Mouse (Mus musculus): ENCODE data around the gene Prnp.

Gene Prnp

DNA sequence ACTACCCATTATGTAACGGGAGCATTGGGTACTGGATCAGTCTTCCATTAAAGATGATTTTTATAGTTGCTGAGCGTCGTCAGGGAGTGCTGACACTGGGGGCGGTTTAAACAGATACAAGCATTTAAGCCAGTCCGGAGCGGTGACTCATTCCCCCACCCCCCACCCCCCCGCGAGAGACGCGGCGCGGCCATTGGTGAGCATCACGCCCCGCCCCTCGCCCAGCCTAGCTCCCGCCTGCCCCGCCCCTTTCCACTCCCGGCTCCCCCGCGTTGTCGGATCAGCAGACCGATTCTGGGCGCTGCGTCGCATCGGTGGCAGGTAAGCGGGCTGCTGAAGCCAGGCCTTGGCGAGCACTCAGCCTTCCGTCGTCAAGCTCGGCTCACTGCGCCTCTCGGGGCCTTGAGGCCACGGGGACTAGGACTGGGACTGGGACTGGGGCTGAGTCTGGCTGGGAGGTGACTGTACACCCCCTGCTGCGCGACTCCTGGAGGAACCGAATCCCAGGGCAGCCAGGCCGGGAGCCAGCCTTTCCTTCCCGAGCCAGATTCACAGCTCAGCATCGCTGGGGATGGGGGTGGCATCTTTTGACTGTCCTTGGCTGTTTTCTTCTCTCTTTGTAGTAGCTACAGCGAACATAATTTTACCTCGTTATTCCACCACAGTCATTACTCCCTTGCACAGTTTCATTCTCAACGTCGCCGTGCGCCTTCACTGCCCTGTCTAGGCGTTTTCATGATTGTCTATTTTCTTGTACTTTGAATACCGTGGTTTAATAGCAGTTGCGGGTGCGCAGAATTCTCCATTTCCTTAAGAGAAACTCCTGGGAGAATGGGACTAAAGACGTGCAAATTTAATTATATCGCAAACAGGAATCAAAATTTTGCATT is at the start of gene Prnp, which contains the start of gene Prn:
TSS of gene Prnp (plus strand) at position 246 of the 890 bp plus-strand sequence.
TSS of gene Prn (plus strand) at position 275 of the 890 bp plus-strand sequence.
- DNase-seq (ENCODE audit: low spot score in 2 of 2) = peak; percentile 78 to 85

DNA sequence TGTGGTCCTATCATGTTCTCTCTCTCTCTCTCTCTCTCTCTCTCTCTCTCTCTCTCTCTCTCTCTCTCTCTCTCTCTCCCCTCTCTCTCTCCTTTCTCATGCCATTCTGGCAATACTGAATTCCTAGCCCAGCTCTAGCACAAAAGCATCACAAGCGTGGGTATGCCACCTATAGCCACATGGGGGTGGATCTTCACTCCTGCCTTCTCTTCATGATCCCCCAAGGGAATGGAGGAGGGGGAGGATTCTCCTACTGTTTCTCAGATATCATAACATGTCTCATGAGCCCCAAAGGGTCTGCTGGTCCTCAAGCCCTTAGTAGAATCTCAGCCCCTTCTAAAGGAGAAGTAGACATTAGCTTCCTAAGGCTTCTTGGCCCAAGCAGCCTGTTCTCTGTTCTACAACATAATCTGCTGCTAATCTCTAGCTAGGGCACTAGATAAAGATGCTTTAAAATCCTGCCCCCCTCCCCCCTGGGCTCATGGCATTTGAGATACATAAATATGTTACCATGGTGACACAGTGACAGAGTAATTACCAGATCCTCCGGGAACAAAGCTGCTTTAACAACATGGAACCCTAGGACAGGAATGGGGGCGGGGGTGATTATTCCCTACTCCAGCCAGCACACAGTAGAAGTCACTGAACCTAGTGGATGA is 47.0 kb upstream of the Prnp start:
- no peak for DNase-seq (ENCODE audit: low spot score in 2 of 2)

DNA sequence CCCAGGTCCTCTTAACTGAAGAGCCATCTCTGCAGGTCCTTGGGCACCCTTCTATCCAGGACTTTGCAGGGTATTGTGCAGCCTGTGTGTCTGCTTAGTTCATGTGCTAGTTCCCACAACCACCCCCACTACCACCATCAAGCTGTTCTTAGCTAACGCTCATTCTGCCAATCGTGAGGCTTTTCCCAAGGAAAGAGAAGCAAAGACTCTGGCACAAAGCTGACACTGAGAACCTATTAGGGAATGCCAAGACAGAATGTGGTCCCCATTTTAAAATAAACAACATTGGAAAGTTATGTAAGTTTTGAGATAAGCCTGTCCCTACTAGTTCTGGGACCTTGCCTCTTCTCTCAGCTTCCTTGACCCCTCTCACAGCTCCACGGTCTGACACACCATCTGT is 46.3 kb upstream of the Prnp start:
- no peak for DNase-seq (ENCODE audit: low spot score in 2 of 2)

DNA sequence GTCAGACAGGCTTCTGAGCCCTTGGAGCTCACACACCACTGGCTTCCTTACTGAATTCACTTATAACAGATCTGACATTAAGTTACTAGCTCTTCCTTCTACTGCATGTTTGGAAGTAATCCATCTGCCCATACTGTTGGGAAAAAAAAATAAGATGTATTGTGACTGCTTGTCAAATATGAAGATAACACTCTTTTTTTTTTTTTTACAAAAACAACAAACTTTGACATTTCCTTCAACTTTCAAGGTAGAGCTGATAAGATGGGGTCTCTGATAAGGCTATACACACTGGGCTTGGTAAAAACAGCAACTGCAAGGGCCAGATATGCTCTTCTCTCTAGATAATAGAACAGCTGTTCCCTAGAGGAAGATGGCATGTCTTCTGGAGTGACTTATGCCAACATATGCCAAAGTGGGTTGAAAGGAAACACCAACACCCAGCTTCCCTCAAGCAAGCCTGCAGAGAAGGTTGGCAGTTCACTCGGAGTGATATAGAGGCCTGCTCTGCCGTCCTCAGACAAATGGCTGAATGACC is 45.4 kb upstream of the Prnp start:
- no peak for DNase-seq (ENCODE audit: low spot score in 2 of 2)

DNA sequence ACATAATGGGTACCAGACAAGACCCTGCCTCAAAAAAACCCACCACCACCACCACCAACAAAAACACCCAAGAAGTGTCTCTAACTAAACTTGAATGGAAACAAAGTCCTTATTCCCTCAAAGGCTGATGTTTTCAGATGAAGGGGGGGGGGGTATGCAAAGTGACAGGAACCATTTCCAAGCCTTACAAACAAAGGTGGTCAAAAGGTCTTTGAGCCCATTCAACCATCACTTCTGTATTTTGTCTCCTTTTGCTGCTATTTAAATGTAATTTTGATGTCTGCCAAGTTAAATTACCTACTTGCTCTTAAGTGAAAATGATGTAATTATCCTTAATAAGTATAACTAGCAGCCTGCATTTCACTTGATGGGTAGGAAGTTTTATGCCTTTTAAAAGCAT is 43.1 kb upstream of the Prnp start:
- DNase-seq (ENCODE audit: low spot score in 2 of 2) = no peak

DNA sequence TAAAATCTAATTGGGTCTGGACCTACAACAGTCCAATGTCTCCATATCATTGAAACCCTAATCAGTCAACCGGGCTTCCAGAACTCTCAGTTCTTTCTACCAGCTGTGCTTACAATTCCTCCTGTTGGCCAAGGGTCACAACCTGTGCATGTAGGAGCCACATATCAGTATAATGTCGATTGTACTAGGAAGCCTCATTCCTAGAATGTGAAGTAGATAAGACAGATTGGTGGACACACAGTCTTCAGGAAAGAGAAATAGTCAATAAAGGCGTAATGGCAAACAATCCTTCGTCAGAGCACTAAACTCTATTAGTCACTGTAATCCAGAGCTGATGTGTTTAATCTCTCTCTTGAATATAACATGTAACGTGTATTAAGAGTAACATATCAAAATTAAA is 40.7 kb upstream of the Prnp start:
- no peak for DNase-seq (ENCODE audit: low spot score in 2 of 2)

DNA sequence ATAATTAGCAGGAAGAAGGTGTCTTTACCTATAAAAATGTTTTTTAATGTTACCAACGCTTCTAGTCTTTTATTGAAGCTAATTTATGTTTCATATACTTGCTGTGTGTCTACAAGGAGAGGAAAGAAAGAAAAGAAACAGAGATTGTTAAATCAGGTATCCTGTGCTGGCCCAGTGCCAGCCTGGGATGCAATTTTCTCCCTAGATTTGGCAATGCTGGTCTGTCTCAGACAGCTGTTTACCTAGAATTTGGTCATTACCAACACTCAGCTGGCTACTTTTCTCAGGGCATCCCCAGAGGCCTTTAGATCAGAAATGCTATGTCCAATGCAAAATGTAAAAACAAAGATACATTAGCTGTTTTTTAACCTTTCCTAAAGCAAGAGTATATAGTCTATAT is 36.4 kb upstream of the Prnp start:
- no peak for DNase-seq (ENCODE audit: low spot score in 2 of 2)

DNA sequence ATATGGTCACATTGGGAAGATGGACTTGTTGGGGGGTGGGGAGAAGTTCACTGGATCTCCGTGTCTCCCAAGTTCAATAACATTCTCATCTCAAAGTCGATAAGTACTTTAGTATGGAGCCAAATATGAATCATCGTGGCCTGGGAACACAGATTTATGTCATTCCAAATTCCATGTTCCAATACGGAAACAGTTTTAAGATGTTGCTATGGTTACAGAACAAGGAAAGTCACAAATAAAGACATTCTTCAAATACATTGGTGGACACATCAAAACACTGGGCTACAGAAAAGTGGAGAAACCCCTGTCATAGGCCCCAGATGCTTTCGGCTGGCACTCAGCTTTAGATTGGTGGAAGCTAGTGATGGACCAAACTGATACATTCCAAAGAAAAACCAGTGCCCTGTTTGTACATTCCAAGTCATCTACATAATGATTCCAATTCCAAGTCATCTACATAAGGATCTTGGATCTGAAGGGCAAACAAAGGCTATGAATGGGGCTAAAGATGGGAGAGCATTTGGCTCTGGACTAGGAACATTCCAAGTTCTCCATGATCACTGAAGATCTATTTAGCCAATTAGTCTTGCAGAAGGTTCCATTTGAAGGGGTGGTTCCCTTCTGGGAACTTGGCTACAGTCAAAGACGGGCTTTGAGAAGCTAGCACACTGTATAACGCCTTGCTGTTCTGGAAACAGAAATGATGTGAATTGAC is 33.0 kb upstream of the Prnp start:
- no peak for DNase-seq (ENCODE audit: low spot score in 2 of 2)

DNA sequence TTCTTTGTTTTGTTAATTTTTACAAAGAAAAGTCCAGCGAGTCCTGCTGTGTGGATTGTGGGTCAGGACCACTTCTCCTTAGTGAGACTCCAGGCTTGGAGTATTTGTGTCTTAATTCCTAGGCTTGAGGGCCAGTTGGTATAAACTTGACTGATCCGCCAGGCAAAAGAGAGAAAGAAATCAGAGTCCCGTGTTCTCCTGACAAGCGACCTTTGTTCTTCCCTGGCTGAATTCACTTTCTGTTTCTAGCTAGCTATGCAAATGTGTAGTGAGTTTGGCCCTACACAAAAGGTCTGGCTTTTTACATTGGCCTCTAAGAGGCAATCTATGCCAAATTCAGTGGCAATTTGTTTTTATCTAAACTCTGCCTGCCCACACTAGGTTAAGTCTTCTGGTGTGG is 28.0 kb upstream of the Prnp start:
- no peak for DNase-seq (ENCODE audit: low spot score in 2 of 2)

DNA sequence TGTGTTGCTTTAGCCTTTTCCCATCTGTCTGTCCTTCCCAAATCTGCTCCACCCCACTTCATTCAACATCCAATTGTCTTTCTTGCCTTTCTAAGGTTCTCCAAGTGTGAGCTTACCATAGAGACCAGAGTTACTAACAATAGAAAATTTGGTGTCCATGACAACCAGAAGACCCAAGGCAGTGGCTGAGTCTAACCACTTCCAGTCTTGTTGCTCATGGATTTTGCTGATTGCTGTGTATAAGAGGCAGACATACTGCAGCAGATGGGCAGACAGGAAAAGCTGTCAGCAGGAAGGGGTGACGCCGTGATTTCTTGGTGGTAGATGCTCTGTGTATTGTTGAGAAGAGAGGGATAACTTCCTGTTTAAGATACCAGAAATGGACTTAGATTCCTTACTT is 26.6 kb upstream of the Prnp start:
- DNase-seq (ENCODE audit: low spot score in 2 of 2) = peak in 1 of 2 experiments; percentile 42

DNA sequence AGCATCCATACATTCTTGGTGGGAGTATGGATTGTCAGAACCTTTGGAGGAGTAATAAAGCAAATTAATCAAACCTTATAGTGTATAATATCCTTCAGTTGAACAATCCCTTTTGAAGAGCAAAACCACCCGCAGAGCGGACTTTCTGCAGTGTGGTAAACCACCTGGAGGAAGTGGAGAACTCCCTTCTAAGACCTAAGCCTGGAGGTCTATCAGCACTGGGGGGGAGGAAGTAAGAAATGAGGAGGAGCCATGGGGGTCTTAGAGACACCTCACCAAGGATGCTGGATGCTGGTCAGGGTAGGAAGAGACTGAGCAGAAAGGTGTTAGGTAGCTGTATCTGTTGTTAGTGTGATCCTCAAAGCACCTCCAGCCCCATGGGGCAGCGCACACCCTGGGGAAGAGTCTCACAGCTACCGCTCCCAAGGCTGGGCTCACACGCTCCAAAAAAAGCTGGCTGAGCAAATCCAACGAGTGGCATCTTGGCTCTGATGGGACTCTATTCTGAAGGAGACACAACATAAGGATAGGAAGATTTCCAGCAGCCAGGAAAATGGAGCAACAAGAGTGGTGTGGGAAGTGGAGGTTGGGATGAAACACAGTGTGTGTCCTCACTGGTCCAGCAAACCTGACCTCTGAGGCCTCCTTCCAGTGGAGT is 23.1 kb upstream of the Prnp start:
- DNase-seq (ENCODE audit: low spot score in 2 of 2) = no peak

DNA sequence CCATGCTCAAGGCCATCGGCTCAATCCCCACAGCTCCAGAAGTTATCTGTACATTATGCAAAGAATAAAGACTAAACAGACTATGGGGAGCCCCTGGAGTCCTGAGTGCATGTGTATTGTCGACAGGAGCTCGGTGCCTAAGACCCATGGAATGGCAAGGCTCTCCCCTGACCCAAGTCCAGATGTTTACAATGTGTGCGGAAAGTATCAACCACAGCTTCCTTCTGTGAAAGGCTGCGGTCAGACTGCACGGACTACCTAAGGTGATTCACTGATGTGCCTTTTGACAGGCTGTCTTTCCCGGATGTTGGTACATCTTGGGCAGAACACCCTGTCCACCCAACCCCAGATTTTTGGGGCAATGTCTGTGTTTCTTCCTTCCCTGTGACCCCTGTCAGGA is 21.5 kb upstream of the Prnp start:
- no peak for DNase-seq (ENCODE audit: low spot score in 2 of 2)

DNA sequence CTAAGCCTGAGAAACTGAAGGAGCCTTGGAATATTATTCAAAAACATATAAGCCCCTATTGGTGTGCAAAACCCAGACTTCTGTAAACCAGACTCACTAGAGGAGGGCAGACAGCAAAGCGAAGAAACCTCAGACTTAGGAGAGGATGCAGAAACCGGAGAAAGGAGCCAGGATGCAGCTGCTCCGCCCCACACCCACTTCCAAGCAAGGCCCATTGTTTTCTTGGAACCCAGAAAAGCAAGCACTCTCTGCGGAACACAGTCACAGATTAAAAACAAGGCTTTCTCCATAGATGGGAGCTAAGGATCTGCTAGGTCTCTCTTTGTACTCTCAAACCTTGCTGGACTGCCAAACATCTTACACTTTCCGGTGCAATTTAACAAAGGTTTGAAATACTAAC is 17.2 kb upstream of the Prnp start:
- DNase-seq (ENCODE audit: low spot score in 2 of 2) = no peak

DNA sequence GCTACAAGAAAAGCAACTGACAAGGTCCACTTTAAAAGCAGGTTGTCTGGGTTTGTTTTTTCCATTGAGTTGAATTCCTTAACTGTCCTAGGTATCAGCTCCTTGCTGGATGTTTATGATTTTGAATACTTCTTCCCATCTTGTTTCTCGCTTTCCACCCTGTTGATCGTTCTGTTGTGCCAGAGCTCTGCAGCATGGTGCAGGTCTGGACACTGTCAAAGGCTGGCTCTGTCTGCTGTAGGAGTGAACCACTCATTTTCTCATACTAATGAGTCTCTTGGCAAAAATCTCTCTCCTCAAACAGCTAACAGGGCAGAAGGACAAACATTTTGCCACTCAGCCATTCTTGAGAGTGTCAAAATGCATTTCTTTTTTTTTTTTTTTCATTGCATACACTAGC is 14.6 kb upstream of the Prnp start:
- no peak for DNase-seq (ENCODE audit: low spot score in 2 of 2)

DNA sequence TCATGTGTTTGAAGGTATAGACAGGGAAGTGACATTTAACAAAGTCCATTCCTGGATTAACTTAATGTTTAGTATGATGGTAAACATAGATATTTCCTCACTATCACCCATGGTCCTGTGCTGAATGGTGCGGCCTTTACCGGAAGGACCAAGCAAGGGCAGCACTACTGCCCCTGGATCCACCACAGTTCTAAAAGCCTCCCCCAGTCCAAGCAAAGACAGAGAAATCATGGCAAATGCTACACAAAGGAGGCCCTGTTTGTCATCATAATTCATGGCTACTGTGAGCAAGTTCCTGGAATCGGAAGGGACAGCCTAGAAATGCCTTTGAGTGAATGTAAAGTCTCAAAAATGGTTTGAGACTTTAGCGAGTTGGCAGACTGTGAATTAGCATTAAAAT is 13.7 kb upstream of the Prnp start:
- no peak for DNase-seq (ENCODE audit: low spot score in 2 of 2)

DNA sequence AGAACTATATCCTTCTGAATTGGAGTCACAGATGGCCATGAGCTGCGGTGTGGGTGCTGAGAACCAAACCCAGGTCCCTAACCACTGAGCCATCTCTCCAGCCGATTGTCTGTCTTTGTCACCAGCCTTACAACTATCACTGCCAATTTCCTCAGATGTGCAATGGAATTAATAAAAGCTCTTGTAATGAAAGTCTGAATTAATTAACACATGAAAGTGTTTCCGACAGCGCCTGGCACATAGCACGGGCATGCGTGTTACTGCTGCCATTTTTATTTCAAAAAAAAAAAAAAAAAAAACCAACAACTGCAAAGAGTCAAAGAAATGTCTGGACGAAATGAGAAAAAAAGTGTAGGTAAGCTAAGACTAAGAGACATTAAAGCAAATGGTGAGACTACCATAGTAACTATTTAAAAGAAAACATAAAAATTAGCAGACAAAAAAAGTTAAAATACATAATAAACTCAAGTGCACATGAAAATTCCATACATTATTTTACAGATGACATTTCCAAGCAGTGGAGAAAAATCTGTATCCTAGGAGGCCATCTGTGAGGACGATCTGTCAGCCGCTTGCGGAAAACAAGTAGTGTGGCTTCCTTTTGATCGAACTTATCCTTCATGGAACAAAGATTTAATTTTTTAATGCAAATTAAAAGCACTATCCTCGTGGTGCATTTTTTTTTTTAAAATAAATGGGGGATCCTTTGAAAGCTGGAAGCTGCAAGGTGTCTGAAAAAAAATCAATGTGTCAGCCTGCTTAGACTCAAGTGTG is 12.2 kb upstream of the Prnp start:
- no peak for DNase-seq (ENCODE audit: low spot score in 2 of 2)

DNA sequence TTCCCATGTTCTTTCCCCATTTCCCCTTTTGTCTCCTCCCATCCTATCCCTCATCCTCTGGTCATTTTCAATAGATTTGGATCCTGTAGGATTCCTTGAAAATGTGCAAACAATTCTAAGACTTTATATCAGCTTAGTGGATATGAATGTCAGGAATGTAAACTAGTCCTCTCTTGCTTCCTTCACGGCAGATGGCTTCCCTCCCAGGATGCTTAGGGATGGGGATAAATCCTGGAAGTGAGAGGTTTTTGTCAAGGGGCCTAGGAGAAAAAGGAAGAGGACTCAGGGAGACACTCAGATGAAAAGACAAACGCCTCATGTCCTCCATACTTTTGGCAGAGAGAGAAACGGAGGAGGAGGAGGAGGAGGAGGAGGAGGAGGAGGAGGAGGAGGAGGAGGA is 7.3 kb upstream of the Prnp start:
- no peak for DNase-seq (ENCODE audit: low spot score in 2 of 2)

DNA sequence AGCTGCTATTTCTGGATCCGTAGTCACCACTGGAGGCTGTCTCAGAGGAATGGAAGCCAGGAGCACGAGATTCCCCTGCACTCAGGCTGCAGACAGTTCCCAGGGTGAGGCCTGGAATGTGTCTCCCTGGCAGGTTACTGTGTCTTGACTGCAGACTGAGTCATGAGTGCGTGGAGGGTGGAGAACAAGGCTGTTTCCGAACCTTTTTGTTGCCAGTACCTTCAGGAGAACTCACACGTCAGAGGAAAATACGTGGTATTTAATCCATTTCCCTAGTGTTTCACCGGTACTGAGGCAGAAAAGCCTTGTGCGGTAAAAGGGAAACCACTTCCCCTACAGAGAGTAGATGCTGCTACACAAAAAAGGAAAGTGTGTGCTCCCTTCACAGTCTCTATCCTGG is 6.9 kb upstream of the Prnp start:
- DNase-seq (ENCODE audit: low spot score in 2 of 2) = no peak

DNA sequence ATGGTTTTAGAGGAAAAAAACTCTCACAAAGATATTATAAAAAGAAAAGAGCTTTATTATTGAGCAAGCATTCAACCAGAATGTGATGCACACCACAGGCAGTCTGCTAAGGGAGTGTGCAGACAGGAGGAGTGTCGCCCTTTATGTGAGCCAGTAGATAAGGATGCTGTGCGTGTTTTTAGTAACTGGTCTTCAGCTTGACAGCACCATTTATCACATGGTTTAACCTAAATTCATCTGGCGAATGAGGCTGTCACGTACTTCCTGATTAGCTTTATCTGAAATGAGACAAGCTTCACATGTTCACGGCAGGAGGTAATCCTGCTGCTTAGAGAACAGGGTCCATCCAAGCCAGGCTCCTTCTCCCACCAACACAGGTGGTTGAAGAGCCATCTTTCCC is 4.7 kb upstream of the Prnp start:
- no peak for DNase-seq (ENCODE audit: low spot score in 2 of 2)

DNA sequence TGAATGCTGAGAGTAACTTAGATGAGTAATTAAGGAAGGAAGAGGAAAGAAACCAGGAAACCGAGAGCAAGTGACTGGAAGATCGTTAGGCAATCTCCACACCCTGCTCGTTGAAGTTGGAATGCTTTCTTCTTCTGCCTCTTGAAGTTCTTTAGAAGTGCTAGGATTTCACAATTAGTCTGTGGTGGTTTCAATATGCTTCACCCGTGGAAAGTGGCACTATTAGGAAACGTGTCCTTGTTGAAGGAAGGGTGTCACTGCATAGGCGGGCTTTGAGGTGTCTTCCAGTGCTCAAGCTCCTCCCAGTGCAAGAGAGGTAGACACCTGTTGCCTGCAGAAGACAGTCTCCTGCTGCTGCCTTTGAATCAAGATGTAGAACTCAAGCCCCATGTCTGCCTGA is 4.0 kb upstream of the Prnp start:
- no peak for DNase-seq (ENCODE audit: low spot score in 2 of 2)

DNA sequence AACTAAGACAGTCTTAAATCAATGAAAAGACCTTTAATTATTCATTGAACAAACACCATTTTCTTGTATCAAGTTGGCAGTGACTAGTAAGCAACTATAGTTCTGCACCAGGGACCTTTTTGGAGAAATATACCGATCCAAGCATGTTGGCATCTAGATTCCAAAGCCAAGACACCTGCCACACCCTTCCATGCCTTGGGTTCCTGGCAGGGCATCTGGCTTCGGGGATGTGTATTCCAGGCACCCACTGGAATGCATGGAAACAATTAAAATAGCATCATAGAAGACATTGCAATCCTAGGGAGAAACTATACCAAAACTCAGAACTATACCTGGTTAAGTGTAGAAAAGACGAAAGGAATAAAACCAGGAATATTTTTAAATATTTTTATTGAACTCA is 3.5 kb upstream of the Prnp start:
- DNase-seq (ENCODE audit: low spot score in 2 of 2) = no peak

Measured in frontal cortex, postnatal 14 days (tissue).